Mouse (Mus musculus) heart, postnatal 4 days (tissue): ENCODE measurements around the gene Tmem174. TPM values are rescaled to one million over a fixed set of nuclear protein-coding genes. Genes with fewer than 3 reads are reported as not detected.

Experiments
- total RNA-seq, 2 experiments: library from RNA; stranded (reverse); gene quantifications; 2 replicates each; pipeline ENCODE4 v1.2.3; 2021

Gene Tmem174
- total RNA-seq, 2 experiments from 2014 or later, result not detected

Other genes starting within 250 kb of the Tmem174 start
- gene Gm10320, start 145.4 kb downstream of the Tmem174 start, total RNA-seq, result not detected
- 10 to 100 TPM in 1 of 2 experiments, 1 to 10 TPM in 1; 8.8 to 12.3 TPM for gene Tmem171, start 57.4 kb upstream of the Tmem174 start, total RNA-seq
- 10 to 100 TPM; 35.3 to 36.0 TPM for gene Fcho2, start 178.0 kb upstream of the Tmem174 start, total RNA-seq